Mouse (Mus musculus): ENCODE results near the gene Asf1b. TPM values are rescaled to one million over a fixed set of nuclear protein-coding genes. Genes with fewer than 3 reads are reported as not detected.
A peak's percentile ranks its signal among the peaks of the same experiment; 100 is the strongest.

Gene Asf1b
- 1 to 10 TPM; 2.0 to 2.1 TPM for total RNA-seq (2021)
- long read RNA-seq, transcript Asf1b-201 (4 exons, 1,788 nt) = major isoform, 6 of 6 reads
- long read RNA-seq, partial matches to known transcripts = 0 of 6 reads
- long read RNA-seq, other reads (novel, unspliced or antisense) = 0 of 6 reads

DNA sequence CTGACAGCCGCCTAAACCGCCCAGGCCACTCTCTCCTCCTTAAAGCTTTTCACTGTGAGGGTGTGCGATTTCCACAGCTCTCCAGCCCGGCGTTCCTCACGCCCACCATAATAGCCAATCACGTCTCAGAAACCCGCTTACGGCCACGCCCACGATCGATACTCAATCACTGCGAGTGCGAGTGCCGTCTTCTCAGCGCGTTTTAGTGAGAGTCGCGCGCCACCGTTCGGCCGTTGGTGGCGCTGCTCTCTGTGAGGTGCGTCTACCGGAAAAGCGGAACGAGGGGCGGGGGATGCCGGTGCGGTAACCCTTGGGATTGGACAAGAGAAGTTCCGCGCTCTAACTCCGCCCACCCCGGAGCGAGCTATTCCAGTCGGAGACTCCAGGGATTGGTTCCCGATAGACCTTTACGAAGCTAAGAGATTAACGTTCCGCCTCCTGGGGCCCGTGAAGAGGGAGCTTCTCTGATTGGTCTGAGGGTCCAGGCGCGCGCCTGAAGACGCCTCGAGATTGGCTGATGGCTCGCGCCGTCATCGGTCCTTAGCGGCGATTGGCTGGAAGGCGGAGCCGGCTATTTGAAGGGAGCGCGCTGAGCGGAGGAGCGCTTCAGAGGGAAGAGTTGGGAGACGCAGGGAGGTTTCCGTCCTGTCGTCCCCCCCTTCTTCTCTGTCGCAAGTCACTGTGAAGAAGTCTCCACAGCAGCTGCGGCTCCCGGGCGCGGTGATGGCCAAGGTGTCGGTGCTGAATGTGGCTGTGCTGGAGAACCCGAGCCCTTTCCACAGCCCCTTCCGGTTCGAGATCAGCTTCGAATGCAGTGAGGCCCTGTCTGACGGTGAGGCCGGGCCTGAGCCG lies at the start of gene Asf1b, which contains the start of gene Gm10644:
TSS of gene Asf1b (plus strand) at position 402 of the 852 bp plus-strand sequence.
TSS of gene Gm10644 (minus strand) at position 100 of the 852 bp plus-strand sequence.
- DNase-seq (ENCODE audit: low spot score in 2 of 2) = peak; percentile 94 to 97

DNA sequence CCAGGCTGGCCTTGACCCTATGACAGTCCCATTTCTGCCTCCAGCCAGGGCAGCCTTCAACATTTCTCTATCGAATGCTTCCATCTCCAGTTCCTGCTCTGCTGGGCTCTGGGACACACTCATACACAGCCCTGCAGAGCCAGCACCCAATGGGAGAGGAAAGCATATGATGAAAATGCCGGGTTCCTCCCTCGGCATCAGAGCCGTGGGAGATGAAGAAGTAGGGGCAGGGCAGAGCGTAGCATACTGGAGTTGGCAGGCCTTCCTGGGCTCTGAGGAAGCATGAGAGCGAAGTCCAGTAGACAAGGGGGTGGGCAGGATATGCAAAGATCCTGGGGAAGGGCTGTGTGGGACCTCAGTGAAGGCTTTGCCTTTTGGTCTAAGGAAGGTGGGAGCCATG lies 46.7 kb upstream of the Asf1b start:
- DNase-seq (ENCODE audit: low spot score in 2 of 2) = no peak

DNA sequence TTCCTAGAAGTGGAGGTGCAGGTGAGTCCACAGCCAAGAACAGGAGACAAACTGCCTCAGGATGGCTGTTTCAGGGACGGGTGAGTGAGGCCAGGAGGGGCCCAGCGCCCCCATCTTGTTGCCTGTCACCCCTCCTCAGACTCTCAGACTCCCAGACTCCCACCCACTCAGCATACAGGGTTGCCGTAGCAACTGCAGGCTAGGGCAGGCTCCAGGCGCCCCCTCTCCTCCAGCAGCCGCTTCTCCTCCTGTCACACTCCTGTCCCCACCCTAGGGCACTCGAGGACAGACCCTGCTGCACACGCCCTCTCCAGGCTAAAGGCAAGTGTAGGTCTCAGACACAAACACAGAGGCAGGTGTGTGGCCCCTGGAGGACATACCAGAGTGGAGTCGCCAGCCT lies 46.0 kb upstream of the Asf1b start:
- DNase-seq (ENCODE audit: low spot score in 2 of 2) = peak; percentile 47 to 57

DNA sequence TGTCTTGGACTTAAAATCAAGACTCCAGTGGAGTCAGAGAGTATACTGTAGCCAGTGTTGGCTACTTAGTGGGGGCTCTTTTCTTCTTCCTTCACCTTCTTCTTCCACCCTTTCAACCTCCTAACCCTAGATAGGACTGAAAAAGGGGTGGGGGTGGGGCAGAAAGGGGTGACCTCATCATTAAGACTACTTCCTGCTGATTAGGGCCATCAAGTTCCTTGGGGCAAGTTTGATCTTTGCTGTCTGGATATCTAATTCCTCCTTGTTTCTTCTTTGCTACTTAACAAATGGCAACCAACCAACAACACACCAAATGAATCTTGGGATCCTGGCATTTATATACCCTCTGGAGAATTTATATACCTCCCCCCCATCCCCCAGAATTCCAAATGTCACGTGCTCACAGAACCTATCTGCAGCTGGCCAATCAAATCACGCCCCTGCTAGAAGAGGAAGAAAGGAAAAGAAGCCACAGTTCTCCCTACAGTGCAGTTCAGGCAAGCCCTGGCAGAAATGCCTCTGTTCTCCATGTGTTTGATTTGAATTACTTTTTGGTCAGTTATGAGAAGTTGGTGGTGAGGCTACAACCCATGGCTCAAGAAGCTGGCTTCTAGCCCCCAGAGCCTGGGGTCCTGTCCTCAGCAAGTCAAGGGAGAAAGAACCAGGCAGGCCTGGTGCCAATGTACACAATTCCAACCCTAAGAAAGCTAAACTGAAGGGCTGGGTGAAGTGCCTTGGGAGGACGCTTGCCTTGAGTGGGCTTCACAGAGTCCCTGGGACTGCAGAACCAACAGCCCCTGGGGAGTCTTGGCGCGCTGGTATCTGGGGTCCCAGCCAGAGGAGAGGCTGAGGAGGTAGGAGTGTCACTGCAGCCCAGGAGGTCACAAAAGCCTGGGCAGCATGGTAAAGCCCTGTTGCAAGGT lies 43.2 kb upstream of the Asf1b start:
- no peak for DNase-seq (ENCODE audit: low spot score in 2 of 2)

DNA sequence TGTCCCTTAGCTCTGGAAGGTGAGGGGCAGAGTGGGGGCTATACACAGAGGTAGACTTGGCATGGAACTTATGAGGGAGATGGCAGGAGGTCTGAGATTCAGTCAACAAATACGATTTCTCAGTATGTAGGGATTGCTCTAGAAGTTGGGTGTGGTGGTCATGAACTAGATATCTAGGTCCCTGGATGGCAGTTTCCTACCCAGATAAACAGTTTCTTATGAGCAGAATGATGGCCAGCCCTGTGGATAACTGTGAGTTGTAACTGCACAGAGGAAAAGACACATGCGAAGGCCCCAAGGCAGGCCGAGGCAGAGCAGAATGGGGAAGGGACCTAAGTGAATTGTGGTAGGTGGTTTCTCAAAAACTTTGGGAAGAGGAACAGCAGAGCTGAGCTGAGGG lies 41.1 kb upstream of the Asf1b start:
- no peak for DNase-seq (ENCODE audit: low spot score in 2 of 2)

DNA sequence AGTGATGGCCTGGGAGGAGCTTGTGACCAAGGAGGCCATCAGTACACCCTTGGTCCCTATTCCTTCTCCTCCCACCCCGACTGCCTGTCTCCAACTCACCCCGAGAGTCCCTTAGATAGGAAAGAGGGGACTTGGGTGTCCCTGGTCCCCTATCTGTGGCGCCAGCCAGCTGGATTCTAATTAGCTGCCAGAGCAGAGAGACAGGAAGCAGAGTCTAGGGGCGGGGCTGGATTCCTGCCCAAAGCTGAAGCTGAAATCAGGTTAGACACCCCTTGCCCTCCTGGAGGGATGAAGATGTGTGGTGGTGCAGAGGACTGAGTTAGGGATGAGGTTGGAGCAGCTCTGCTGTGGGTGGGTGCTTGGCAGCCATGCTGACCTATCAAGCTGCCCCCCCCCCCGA lies 40.4 kb upstream of the Asf1b start:
- peak in 1 of 2 experiments; percentile 54 for DNase-seq (ENCODE audit: low spot score in 2 of 2)

DNA sequence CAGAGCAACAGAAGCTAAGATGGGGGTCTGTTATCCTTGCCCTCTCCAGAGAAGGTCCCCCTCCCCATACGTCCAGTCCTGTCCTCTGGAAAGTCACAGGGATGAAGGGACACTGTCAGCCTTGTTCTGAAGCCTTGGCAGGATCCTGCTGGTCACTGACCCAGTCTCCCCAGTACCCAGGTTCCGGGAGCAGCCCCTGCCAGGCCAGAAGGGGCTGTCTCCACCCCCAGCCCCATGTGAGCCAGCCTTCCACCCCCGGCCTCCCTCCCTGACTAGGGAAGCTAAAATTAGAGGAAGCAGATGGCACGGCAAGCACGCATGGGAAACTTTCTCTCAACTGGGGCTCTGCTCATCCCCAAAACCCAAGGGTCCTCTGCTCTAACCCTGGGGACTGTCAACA lies 39.3 kb upstream of the Asf1b start:
- DNase-seq (ENCODE audit: low spot score in 2 of 2) = peak; percentile 54 to 71

DNA sequence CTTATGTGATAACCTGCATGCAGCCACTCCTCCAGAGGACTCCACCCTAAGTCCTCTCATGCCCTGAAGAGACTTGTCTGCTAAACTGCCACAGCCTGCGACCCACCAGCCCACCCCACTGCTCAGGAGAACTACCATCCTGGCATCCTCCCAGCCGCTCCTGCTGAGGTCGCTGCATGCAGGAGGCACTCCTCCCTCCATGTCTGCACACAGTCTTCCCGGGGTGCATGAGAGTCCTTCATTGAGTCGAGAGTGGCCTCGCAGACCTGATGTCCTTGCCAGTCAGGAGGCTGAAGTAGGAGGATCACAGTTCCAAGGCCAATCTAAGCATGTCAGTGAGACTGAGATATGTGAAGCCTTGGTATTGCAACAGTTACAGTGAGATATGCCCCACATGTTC lies 37.7 kb upstream of the Asf1b start:
- no peak for DNase-seq (ENCODE audit: low spot score in 2 of 2)

DNA sequence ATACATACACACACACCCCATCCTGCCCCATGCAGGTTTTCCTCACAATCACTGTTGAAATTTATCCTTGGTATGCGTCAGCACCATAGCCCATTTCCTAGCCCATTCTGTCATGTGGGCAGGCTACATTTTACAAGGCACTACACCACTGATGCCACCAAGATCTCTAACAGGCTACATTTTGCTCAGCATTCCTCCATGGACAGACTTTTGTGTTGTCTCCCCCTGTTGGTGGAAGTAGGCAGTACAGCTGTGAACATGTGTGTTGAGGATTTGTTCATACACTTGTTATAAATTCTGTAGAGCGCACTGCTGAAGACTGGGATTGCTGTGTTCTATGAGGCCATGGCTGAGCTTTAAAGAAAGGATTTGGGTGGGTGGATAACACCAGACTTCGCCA lies 33.7 kb upstream of the Asf1b start:
- peak; percentile 91 to 96 for DNase-seq (ENCODE audit: low spot score in 2 of 2)

DNA sequence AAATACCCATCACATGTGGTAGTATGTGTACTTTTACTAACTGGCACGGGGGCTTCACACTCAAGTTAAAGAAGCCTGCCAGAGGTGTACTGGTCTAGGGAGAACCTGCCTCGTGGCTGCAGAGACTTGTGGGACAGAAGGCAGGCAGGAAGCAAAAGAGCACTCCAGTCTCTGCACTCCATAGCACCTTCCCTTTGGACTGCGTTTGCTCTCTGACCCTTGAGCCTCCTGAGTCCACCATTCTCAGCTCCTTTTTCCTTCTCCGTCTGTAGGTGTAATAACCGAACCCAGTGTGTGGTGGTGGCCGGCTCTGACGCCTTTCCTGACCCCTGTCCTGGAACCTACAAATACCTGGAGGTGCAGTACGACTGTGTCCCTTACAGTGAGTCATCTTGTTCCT lies 32.6 kb upstream of the Asf1b start:
- DNase-seq (ENCODE audit: low spot score in 2 of 2) = no peak

DNA sequence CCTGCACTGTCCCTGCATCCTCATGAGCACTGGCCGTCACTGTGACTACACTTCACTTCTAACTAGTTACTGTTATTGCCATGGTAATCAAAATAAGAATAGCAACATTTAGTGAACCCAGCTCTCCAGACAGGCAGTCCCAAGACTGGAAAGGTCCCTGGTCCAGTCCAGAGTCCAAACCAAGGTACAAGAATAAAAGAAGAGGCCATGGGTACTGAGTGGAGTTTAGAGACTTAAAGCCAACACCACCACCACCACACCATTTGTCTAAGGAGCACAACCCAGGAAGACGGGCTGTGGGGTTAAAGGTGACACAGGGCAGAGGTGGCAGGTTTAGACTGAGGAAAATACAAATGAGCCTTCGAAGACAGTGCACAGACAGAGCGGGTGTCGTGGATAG lies 30.7 kb upstream of the Asf1b start:
- DNase-seq (ENCODE audit: low spot score in 2 of 2) = no peak

DNA sequence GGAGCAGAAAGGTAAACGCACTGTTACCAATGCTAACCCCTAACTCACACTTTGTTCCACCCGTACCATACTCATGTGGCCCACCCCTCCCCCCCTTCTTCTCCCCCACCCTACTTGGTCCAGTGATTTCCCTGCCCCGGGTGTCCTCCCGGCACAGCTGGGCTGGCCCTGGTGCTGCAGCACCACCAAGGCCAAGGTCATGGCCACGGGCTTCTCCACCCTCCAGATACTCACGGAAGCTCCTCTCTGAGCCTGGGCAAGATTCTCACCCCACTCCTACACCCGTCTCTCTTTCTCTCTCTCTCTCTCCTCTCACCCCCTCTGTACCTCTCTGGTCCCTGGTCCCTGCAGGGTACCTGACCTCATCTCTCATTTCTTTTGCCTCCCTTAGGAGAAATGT lies 29.0 kb upstream of the Asf1b start:
- DNase-seq (ENCODE audit: low spot score in 2 of 2) = no peak

DNA sequence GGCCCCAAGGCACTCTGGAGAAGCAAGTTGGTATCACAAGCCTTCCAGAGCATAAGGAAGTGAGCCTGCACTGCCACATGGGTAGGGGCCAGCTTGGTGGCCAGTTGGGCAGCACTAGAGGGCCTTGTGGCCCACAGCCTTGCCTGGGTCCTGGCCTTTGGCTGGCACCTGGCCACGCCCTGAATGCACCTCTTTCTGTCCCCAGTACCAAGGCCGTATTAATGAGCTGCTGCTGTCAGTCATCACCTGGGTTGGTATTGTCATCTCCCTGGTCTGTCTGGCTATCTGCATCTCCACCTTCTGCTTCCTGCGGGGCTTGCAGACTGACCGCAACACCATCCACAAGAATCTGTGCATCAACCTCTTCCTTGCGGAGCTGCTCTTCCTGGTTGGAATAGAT lies 21.1 kb upstream of the Asf1b start:
- DNase-seq (ENCODE audit: low spot score in 2 of 2) = no peak

DNA sequence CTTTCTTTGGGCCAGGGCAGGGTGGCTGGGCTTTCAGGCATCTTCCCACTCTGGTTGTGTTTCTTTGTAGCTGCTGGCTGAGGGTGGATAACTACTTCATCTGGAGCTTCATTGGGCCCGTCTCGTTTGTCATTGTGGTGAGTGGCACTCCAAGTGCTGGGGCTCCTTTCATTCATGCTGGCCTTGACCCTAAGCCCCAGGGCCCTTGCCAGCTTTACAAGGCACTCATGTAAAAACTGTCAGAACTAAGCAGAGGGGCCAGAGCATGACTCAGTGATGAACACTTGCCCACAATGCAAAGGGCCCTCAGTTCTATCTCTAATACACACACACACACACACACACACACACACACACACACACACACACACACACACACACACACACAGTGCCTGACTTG lies 20.3 kb upstream of the Asf1b start:
- no peak for DNase-seq (ENCODE audit: low spot score in 2 of 2)

DNA sequence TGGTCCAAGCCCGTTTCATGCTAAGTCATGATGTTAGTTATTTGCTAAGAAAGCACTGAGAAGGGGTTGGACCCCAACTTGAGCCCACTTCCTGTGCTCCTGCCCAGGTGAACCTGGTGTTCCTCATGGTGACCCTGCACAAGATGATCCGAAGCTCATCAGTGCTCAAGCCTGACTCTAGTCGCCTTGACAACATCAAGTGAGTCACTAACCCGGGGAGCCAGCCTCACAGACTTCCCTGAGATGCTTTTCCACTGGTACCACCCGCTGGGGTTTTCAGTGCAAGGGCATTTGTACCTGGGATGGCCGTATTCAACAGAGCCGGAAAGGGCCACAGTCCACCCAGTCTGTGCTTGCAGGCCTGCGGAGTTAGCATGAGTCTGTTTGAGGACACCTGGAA lies 19.9 kb upstream of the Asf1b start:
- DNase-seq (ENCODE audit: low spot score in 2 of 2) = no peak

DNA sequence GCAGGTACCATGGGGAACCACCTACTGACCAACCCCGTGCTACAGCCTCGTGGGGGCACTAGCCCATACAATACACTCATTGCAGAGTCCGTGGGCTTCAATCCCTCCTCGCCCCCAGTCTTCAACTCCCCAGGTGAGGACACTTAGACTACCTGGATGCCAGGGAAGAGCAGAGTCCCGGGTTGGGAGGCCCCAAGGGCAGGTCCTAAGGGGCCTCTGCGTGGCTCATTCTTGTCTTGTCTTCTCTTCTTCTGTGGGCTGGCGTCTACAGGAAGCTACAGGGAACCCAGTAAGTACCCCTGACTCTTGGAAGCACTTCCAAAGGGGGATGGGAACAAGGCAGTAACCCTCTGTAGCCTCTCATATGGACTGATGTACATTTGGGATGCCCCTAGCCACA lies 17.7 kb upstream of the Asf1b start:
- DNase-seq (ENCODE audit: low spot score in 2 of 2) = peak in 1 of 2 experiments; percentile 9

DNA sequence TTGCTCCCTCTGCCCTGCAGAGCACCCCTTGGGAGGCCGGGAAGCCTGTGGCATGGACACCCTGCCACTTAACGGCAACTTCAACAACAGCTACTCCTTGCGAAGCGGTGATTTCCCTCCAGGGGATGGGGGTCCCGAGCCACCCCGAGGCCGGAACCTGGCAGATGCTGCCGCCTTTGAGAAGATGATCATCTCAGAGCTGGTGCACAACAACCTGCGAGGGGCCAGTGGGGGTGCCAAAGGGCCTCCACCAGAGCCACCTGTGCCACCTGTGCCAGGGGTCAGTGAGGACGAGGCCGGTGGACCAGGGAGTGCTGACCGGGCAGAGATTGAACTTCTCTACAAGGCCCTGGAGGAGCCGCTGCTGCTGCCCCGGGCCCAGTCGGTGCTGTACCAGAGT lies 17.0 kb upstream of the Asf1b start:
- DNase-seq (ENCODE audit: low spot score in 2 of 2) = peak; percentile 4 to 15

DNA sequence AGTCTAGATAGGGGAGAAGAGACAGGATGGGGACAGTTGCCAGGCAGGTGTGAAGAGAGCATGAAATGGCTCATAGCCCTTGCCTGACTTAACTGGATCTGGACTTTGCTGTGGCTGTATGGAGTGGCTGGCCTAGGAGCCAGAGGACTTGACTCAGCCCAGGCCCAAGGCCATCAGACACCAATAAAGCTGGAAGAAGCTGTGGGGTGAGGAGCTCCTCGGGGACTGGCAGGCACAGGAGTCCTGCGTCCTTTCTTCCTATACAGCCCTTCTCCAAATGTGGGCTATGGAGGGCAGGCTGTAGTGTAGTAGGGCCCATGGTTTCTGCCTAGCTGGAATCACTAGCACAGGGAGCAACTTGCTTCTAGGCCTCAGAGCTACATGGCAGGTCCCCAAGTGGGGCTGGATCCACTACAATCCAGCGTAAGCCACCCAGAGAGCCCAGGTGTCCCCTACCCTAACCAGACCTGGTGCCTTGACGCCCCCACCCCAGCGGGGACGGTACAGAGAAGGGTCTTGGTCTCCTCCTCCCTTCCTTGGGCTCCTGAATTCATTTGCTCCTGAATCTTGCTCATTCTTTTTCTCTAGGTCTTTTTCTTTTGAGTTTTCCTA lies 14.1 kb upstream of the Asf1b start:
- DNase-seq (ENCODE audit: low spot score in 2 of 2) = no peak

DNA sequence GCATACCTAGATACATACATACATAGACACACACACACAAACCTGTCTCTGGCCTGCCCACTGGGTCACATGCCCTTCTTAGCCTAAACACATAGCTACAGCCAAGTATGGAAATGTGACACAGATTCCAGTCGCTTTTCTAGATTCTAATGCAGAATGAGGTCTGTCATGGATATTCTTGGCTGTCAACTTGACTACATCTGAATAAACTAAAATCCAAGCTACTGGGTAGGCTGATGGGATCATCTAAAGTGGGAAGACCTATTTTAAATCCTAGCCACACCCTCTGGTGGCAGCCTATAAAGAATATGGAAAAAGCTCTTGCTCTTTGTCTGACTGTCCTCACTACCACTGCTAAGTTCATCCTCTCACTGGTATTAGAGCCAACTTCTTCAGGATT lies 12.9 kb upstream of the Asf1b start:
- DNase-seq (ENCODE audit: low spot score in 2 of 2) = no peak

DNA sequence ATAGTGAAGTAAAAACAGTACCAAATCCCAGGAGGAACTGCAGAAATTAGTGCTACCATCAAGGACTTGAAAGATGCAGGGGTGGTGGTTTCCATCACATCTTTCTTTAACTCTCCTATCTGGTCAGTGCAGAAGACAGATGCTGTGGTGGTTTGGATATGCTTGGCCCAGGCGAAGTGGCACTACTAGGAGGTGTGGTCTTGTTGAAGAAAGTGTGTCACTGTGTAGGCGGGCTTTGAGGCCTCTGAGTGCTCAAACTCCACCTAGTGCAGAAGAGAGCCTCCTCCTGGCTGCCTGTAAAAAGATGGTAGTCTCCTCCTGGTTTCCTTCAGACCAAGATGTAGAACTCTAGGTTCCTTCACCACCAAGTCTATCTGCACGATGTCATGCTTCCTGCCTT lies 9.8 kb upstream of the Asf1b start:
- DNase-seq (ENCODE audit: low spot score in 2 of 2) = no peak

DNA sequence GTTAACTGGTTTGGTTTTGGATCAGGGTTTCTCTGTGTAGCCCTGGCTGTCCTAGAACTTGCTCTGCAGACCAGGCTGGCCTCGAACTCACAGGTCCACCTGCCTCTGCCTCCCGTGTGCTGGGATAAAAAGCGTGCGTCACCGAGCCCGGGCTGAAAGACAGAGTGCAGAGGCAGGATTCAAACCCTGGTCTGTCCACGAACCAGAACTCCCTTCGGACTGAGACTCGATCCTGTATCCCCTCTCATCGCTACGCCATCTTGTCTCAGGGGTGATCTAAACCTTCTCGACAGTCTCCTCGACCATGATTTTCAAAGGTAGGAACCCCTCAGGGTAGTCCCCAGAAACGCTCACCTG lies 580 bp upstream of the Asf1b start:
- DNase-seq (ENCODE audit: low spot score in 2 of 2) = no peak

DNA sequence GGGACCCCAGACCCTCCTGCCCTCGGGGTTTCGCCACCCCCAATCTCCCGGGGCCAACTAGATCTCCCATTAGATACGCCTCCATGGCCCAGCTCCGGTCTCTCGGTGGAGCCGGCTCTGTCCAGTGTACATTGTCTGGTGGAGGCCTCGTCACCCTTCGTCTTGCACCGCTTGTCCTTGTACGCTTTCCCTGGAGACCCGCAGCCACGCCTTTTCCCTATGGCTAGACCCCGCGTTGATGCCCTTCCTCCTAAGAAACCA lies 581 bp downstream of the Asf1b start:
- DNase-seq (ENCODE audit: low spot score in 2 of 2) = no peak
